Mouse (Mus musculus) splenic B cell, adult 2 months (primary cell): ENCODE measurements around the gene Ssh2.
A peak's percentile ranks its signal among the peaks of the same experiment; 100 is the strongest.
"Not testable (repeated sequence)": the region's sequence is repeated elsewhere in the genome, so short reads cannot be mapped to it uniquely, and the experiment has no call there.

ENCODE experiments used
- DNase-seq: peaks from one replicate; pipeline ENCODE4 v3.0.0-alpha.2; 2011; ENCODE audit warnings: low read depth, low spot score
- H3K27me3 ChIP-seq: 2 replicates; pipeline ENCODE4 v1.6.1; 2012; ENCODE audit warnings: mild to moderate bottlenecking, low read length, moderate library complexity, mixed read lengths; ENCODE audit not compliant: control insufficient read depth, poor library complexity, insufficient read depth, severe bottlenecking
- H3K36me3 ChIP-seq: 2 replicates; pipeline ENCODE4 v1.6.1; 2012; ENCODE audit warnings: mild to moderate bottlenecking, low read length, moderate library complexity, mixed read lengths; ENCODE audit not compliant: control insufficient read depth, poor library complexity, insufficient read depth, severe bottlenecking

Ssh2 gene

GRCm38 (mm10) chr11:77378622-77379021 is 162.5 kb downstream of the Ssh2 start:
- Histone ChIP-seq H3K27me3 (no peaks in the 10 kb centered on the region), H3K36me3 (no peaks in the 10 kb centered on the region)
- DNase-seq = no peak

- no peaks in the 10 kb centered on the region for H3K36me3 ChIP-seq
- no peaks in the 10 kb centered on the region for H3K27me3 ChIP-seq
- DNase-seq = no peak
Observed at GRCm38 (mm10) chr11:77381174-77381573, 165.1 kb downstream of the Ssh2 start.

- no peaks in the 10 kb centered on the region for H3K36me3 ChIP-seq
- no peaks in the 10 kb centered on the region for H3K27me3 ChIP-seq
- no peak for DNase-seq
Observed at GRCm38 (mm10) chr11:77384151-77384550, 168.1 kb downstream of the Ssh2 start.

GRCm38 (mm10) chr11:77385706-77386690 is 169.9 kb downstream of the Ssh2 start:
- Histone ChIP-seq H3K36me3 (no peaks in the 10 kb centered on the region), H3K27me3 (no peaks in the 10 kb centered on the region)
- DNase-seq = peak; percentile 81

GRCm38 (mm10) chr11:77388197-77388596 is 172.1 kb downstream of the Ssh2 start:
- DNase-seq, H3K36me3 ChIP-seq, H3K27me3 ChIP-seq: not testable (repeated sequence)

GRCm38 (mm10) chr11:77395539-77395938 is 179.5 kb downstream of the Ssh2 start:
- Histone ChIP-seq H3K27me3 (no peaks in the 10 kb centered on the region), H3K36me3 (peaks cover 9% of the 10 kb centered on the region; the same call in 1 of the 2 replicates)
- no peak for DNase-seq

GRCm38 (mm10) chr11:77402508-77402907 is 186.4 kb downstream of the Ssh2 start:
- peaks cover 11% of the 10 kb centered on the region; the same call in 1 of the 2 replicates for H3K36me3 ChIP-seq
- no peak for DNase-seq
- no peaks in the 10 kb centered on the region for H3K27me3 ChIP-seq

GRCm38 (mm10) chr11:77406329-77406728 is 190.2 kb downstream of the Ssh2 start:
- no peak for DNase-seq
- Histone ChIP-seq H3K36me3 (0 out of 2 replicates have a peak, but pooled peaks cover 4% of the 10 kb centered on the region), H3K27me3 (no peaks in the 10 kb centered on the region)

GRCm38 (mm10) chr11:77409879-77410278 is 193.8 kb downstream of the Ssh2 start:
- no peak for DNase-seq

GRCm38 (mm10) chr11:77411284-77411683 is 195.2 kb downstream of the Ssh2 start:
- peak; percentile 8 for DNase-seq
- no peaks in the 10 kb centered on the region for H3K27me3 ChIP-seq

More at GRCm38 (mm10) chr11:77409879-77410278, 193.8 kb downstream of the Ssh2 start:
- H3K27me3 ChIP-seq = no peaks in the 10 kb centered on the region
- peaks cover 6% of the 10 kb centered on the region; the same call in 1 of the 2 replicates for H3K36me3 ChIP-seq

GRCm38 (mm10) chr11:77414141-77414839 is 198.2 kb downstream of the Ssh2 start:
- Histone ChIP-seq H3K27me3 (no peaks in the 10 kb centered on the region), H3K36me3 (peaks cover 6% of the 10 kb centered on the region; the same call in 1 of the 2 replicates)
- no peak for DNase-seq

More at GRCm38 (mm10) chr11:77411284-77411683, 195.2 kb downstream of the Ssh2 start:
- H3K36me3 ChIP-seq = peaks cover 6% of the 10 kb centered on the region; the same call in 1 of the 2 replicates

GRCm38 (mm10) chr11:77416212-77417000 is 200.3 kb downstream of the Ssh2 start:
- DNase-seq = no peak
- Histone ChIP-seq H3K27me3 (no peaks in the 10 kb centered on the region), H3K36me3 (peaks cover 6% of the 10 kb centered on the region)

GRCm38 (mm10) chr11:77418021-77418420 is 201.9 kb downstream of the Ssh2 start:
- Histone ChIP-seq H3K36me3 (peaks cover 10% of the 10 kb centered on the region), H3K27me3 (no peaks in the 10 kb centered on the region)
- DNase-seq = no peak

- no peak for DNase-seq
- H3K36me3 ChIP-seq = peaks cover 13% of the 10 kb centered on the region; the same call in 1 of the 2 replicates
Observed at GRCm38 (mm10) chr11:77423175-77423859, 207.2 kb downstream of the Ssh2 start.

More at GRCm38 (mm10) chr11:77423175-77423859, 207.2 kb downstream of the Ssh2 start:
- no peaks in the 10 kb centered on the region for H3K27me3 ChIP-seq
